Mouse (Mus musculus): ENCODE results near the gene Smpd2.

DNA sequence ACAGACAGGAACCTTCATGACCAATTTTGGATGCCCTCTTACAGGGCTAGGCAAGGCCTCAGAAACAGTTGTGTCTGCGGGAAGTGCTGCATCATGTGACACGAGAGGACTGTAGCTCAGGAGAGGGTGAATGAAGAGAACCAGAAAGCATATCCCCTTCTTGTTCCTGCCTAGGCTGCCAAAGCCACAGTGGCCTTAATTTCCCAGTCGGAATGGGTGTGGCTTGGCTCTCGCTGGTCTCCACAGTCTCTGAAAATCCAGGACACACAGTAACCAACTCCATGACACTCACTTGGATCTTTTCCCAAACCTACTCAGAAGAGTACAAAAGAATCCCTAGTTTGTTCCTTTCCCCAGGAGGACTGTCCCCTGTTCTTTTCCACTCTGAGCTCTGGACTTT is 10.8 kb upstream of the Smpd2 start:
- no peak for TF ChIP-seq NELFE (IDR thresholded peaks at IDR 0.05; ENCODE audit: low read depth, low read length)
- TF ChIP-seq MEF2A (IDR thresholded peaks at IDR 0.05; ENCODE audit: extremely low read depth, insufficient replicate concordance, low read depth, low read length, poor library complexity, severe bottlenecking) = no peak
- TF ChIP-seq CTCF (IDR thresholded peaks at IDR 0.05 in 2 of 3, conservative IDR thresholded peaks at IDR 0.05 in 1 of 3; ENCODE audit: control insufficient read depth in 1 of 3, insufficient read depth in 1 of 3, low read depth in 2 of 3, low read length in 3 of 3, poor library complexity in 1 of 3, severe bottlenecking in 1 of 3) = no peak
